Mouse (Mus musculus) heart, postnatal 4 days (tissue): ENCODE data around the gene Tenm4. TPM values are rescaled to one million over a fixed set of nuclear protein-coding genes. Genes with fewer than 3 reads are reported as not detected.

Experiments used
- DNase-seq: peaks from one replicate; pipeline ENCODE4 v3.0.0; 2021
- total RNA-seq, 2 experiments: library from RNA; stranded (reverse); gene quantifications; 2 replicates each; pipeline ENCODE4 v1.2.3; 2021

The Tenm4 gene
- total RNA-seq: 1 to 10 TPM; 8.3 to 8.7 TPM

GRCm38 (mm10) chr7:96170924-96171595, at the start of gene Tenm4:
Gene Tenm4, plus strand, starts transcription at chr7:96171246.
- no peak for DNase-seq

- no peak for DNase-seq
These were observed 40.3 kb upstream of the Tenm4 start for GRCm38 (mm10) chr7:96130763-96131162.

GRCm38 (mm10) chr7:96131175-96131574, 39.9 kb upstream of the Tenm4 start:
- no peak for DNase-seq

- DNase-seq: peak; percentile 8
These were observed 34.5 kb upstream of the Tenm4 start for GRCm38 (mm10) chr7:96136497-96136961.

GRCm38 (mm10) chr7:96141876-96142275, 29.2 kb upstream of the Tenm4 start:
- DNase-seq: no peak

GRCm38 (mm10) chr7:96142973-96143596, 28.0 kb upstream of the Tenm4 start:
- peak; percentile 88 for DNase-seq

GRCm38 (mm10) chr7:96147436-96147835, 23.6 kb upstream of the Tenm4 start:
- peak; percentile 40 for DNase-seq

- no peak for DNase-seq
These were observed 22.9 kb upstream of the Tenm4 start for GRCm38 (mm10) chr7:96148191-96148590.

GRCm38 (mm10) chr7:96151277-96151676, 19.8 kb upstream of the Tenm4 start:
- peak; percentile 67 for DNase-seq

- DNase-seq: no peak
These were observed 19.1 kb upstream of the Tenm4 start for GRCm38 (mm10) chr7:96151961-96152360.

GRCm38 (mm10) chr7:96152431-96152830, 18.6 kb upstream of the Tenm4 start:
- DNase-seq: no peak

- DNase-seq: peak; percentile 72
These were observed 18.1 kb upstream of the Tenm4 start for GRCm38 (mm10) chr7:96152924-96153359.

GRCm38 (mm10) chr7:96154025-96154424, 17.0 kb upstream of the Tenm4 start:
- DNase-seq: no peak

- DNase-seq: no peak
These were observed 14.4 kb upstream of the Tenm4 start for GRCm38 (mm10) chr7:96156481-96157255.

- no peak for DNase-seq
These were observed 6.9 kb upstream of the Tenm4 start for GRCm38 (mm10) chr7:96164141-96164540.

GRCm38 (mm10) chr7:96168921-96169320, 2.1 kb upstream of the Tenm4 start:
- DNase-seq: no peak

- DNase-seq: no peak
These were observed 834 bp downstream of the Tenm4 start for GRCm38 (mm10) chr7:96171596-96172563.

- no peak for DNase-seq
These were observed 5.7 kb downstream of the Tenm4 start for GRCm38 (mm10) chr7:96176781-96177180.

GRCm38 (mm10) chr7:96181751-96182150, 10.7 kb downstream of the Tenm4 start:
- DNase-seq: no peak

GRCm38 (mm10) chr7:96183195-96183594, 12.1 kb downstream of the Tenm4 start:
- DNase-seq: no peak

- DNase-seq: no peak
These were observed 14.4 kb downstream of the Tenm4 start for GRCm38 (mm10) chr7:96185411-96185810.
